Mouse (Mus musculus): ENCODE results near the gene Atoh8.

- TF ChIP-seq CTCF (IDR thresholded peaks at IDR 0.05; ENCODE audit: extremely low read depth, insufficient read length, insufficient replicate concordance, low read depth, low read length) = no peak
- no peak for TF ChIP-seq POLR2A (IDR thresholded peaks at IDR 0.05; ENCODE audit: low read depth, low read length)
These were observed 36.9 kb upstream of the Atoh8 start for GRCm38 (mm10) chr6:72272161-72272696.
